Mouse (Mus musculus) cortical plate, adult 2 months (tissue): ENCODE results near the gene Tsks.

Source experiments
- CTCF ChIP-seq: fragments of 200-500 bp; IDR thresholded peaks from 2 replicates; pipeline ENCODE4 v1.5.1; 2011; ENCODE audit warnings: mild to moderate bottlenecking, control low read depth, low read length; ENCODE audit not compliant: insufficient read depth; ENCODE audit errors: extremely low read depth
- POLR2A ChIP-seq: fragments of 200-500 bp; IDR thresholded peaks from 2 replicates; pipeline ENCODE4 v1.6.1; 2011; ENCODE audit warnings: mild to moderate bottlenecking, low read length, control low read depth; ENCODE audit not compliant: insufficient read depth; ENCODE audit errors: extremely low read depth

- TF ChIP-seq CTCF (no peak), POLR2A (no peak)
Observed at GRCm38 (mm10) chr7:44896499-44896898, 46.5 kb upstream of the Tsks start.
